Mouse (Mus musculus) olfactory bulb, adult 2 months (tissue): ENCODE measurements around the gene Parp11.

Experiments used
- CTCF ChIP-seq: fragments of 200-500 bp; IDR thresholded peaks from 2 replicates; pipeline ENCODE4 v1.5.1; 2012; ENCODE audit warnings: low read depth, mild to moderate bottlenecking, low read length, moderate library complexity; ENCODE audit not compliant: insufficient read depth
- POLR2A ChIP-seq: fragments of 200-500 bp; IDR thresholded peaks from 2 replicates; pipeline ENCODE4 v1.6.1; 2012; ENCODE audit warnings: mild to moderate bottlenecking, low read depth, low read length, moderate library complexity; ENCODE audit not compliant: insufficient read depth

- TF ChIP-seq CTCF: no peak
- no peak for TF ChIP-seq POLR2A
Measured at GRCm38 (mm10) chr6:127462251-127462650, 15.6 kb downstream of the Parp11 start.
